Mouse (Mus musculus) thymus, postnatal 0 days (tissue): ENCODE results near the gene Apba2. TPM values are rescaled to one million over a fixed set of nuclear protein-coding genes. Genes with fewer than 3 reads are reported as not detected.

ENCODE experiments used
- DNase-seq: peaks from one replicate; pipeline ENCODE4 v3.0.0-alpha.2; 2015; ENCODE audit warnings: low spot score
- polyA plus RNA-seq: library from polyadenylated mRNA; unstranded; fragments of >200 nt; fragmentation: Nextera tagmentation; extraction: Ambion mirVana; gene quantifications from 2 replicates; pipeline ENCODE4 v1.2.1, GENCODE M21; 2015

Gene Apba2
- polyA plus RNA-seq, 1 experiment from 2014 or later = 4.3 TPM

- no peak for DNase-seq
These were observed 20.9 kb downstream of the Apba2 start for GRCm38 (mm10) chr7:64522409-64522730.

- DNase-seq = no peak
These were observed 29.8 kb downstream of the Apba2 start for GRCm38 (mm10) chr7:64531297-64531696.

GRCm38 (mm10) chr7:64533374-64533773, 31.9 kb downstream of the Apba2 start:
- DNase-seq = no peak

GRCm38 (mm10) chr7:64535269-64535668, 33.8 kb downstream of the Apba2 start:
- DNase-seq = no peak

GRCm38 (mm10) chr7:64539450-64540148, 38.1 kb downstream of the Apba2 start:
- no peak for DNase-seq

GRCm38 (mm10) chr7:64546801-64547200, 45.3 kb downstream of the Apba2 start:
- DNase-seq = no peak

GRCm38 (mm10) chr7:64550856-64551255, 49.4 kb downstream of the Apba2 start:
- no peak for DNase-seq

GRCm38 (mm10) chr7:64552523-64553190, 51.2 kb downstream of the Apba2 start:
- DNase-seq = no peak

GRCm38 (mm10) chr7:64561711-64562498, 60.4 kb downstream of the Apba2 start:
- DNase-seq = no peak

- DNase-seq = no peak
These were observed 63.5 kb downstream of the Apba2 start for GRCm38 (mm10) chr7:64564891-64565571.

GRCm38 (mm10) chr7:64566371-64567243, 65.1 kb downstream of the Apba2 start:
- no peak for DNase-seq

GRCm38 (mm10) chr7:64568722-64569121, 67.2 kb downstream of the Apba2 start:
- no peak for DNase-seq

- DNase-seq = no peak
These were observed 68.2 kb downstream of the Apba2 start for GRCm38 (mm10) chr7:64569676-64570075.

GRCm38 (mm10) chr7:64570914-64571313, 69.4 kb downstream of the Apba2 start:
- no peak for DNase-seq

- DNase-seq = no peak
These were observed 72.6 kb downstream of the Apba2 start for GRCm38 (mm10) chr7:64574144-64574543.

GRCm38 (mm10) chr7:64576519-64576951, 75.0 kb downstream of the Apba2 start:
- DNase-seq = no peak

- no peak for DNase-seq
These were observed 76.7 kb downstream of the Apba2 start for GRCm38 (mm10) chr7:64578176-64578575.

GRCm38 (mm10) chr7:64579887-64580286, 78.4 kb downstream of the Apba2 start:
- DNase-seq = no peak

- no peak for DNase-seq
These were observed 78.8 kb downstream of the Apba2 start for GRCm38 (mm10) chr7:64580293-64580692.

- DNase-seq = no peak
These were observed 80.9 kb downstream of the Apba2 start for GRCm38 (mm10) chr7:64582358-64582757.

GRCm38 (mm10) chr7:64583670-64584121, 82.2 kb downstream of the Apba2 start:
- no peak for DNase-seq
